Mouse (Mus musculus): Measurements from ENCODE around the gene Add3. TPM values are rescaled to one million over a fixed set of nuclear protein-coding genes. Genes with fewer than 3 reads are reported as not detected.

Gene Add3
- polyA plus RNA-seq, 1 experiment from 2014 or later = 84.8 TPM

- Histone ChIP-seq H3K27me3 (ENCODE audit: control insufficient read depth, insufficient read depth, low read length) (no peaks in the 10 kb centered on the region), H3K27ac (replicated peaks; ENCODE audit: low read depth, low read length) (no peak overlapping the region), H3K4me2 (ENCODE audit: low read depth, low read length) (no peak overlapping the region), H3K4me3 (ENCODE audit: low read depth, low read length) (no peak overlapping the region), H3K9ac (replicated peaks; ENCODE audit: low read length) (no peak overlapping the region), H3K9me3 (replicated peaks; ENCODE audit: control insufficient read depth, low read length) (no peaks in the 10 kb centered on the region), H3K4me1 (ENCODE audit: control insufficient read depth, insufficient read depth, low read length) (no peaks in the 10 kb centered on the region; the same call in 1 of the 2 replicates), H3K36me3 (replicated peaks; ENCODE audit: control insufficient read depth, insufficient read depth, low read depth, low read length) (no peaks in the 10 kb centered on the region)
- no peak for ATAC-seq (replicated peaks; ENCODE audit: insufficient number of reproducible peaks, low FRiP score, low TSS enrichment, low read depth)
- WGBS = 40% methylated on average over 3 of the region's 3 CpGs
- DNase-seq (ENCODE audit: low spot score) = no peak
These were observed 135.0 kb downstream of the Add3 start for GRCm38 (mm10) chr19:53275204-53275603.

- Histone ChIP-seq H3K4me3 (ENCODE audit: low read depth, low read length) (no peak overlapping the region), H3K4me2 (ENCODE audit: low read depth, low read length) (no peak overlapping the region), H3K9ac (replicated peaks; ENCODE audit: low read length) (no peak overlapping the region), H3K4me1 (ENCODE audit: control insufficient read depth, insufficient read depth, low read length) (no peaks in the 10 kb centered on the region; the same call in 1 of the 2 replicates), H3K36me3 (replicated peaks; ENCODE audit: control insufficient read depth, insufficient read depth, low read depth, low read length) (no peaks in the 10 kb centered on the region), H3K27me3 (ENCODE audit: control insufficient read depth, insufficient read depth, low read length) (no peaks in the 10 kb centered on the region), H3K27ac (replicated peaks; ENCODE audit: low read depth, low read length) (no peak overlapping the region), H3K9me3 (replicated peaks; ENCODE audit: control insufficient read depth, low read length) (no peaks in the 10 kb centered on the region)
- DNase-seq (ENCODE audit: low spot score) (no peak), ATAC-seq (replicated peaks; ENCODE audit: insufficient number of reproducible peaks, low FRiP score, low TSS enrichment, low read depth) (no peak)
- 60% methylated on average over 19 of the region's 19 CpGs for WGBS
These were observed 136.9 kb downstream of the Add3 start for GRCm38 (mm10) chr19:53276902-53277707.

- H3K4me1 ChIP-seq (ENCODE audit: control insufficient read depth, insufficient read depth, low read length) = no peaks in the 10 kb centered on the region; the same call in 1 of the 2 replicates
- H3K36me3 ChIP-seq (replicated peaks; ENCODE audit: control insufficient read depth, insufficient read depth, low read depth, low read length) = no peaks in the 10 kb centered on the region
- WGBS = 68% methylated on average over 19 of the region's 19 CpGs
- H3K9me3 ChIP-seq (replicated peaks; ENCODE audit: control insufficient read depth, low read length) = no peaks in the 10 kb centered on the region
- DNase-seq (ENCODE audit: low spot score) (no peak), ATAC-seq (replicated peaks; ENCODE audit: insufficient number of reproducible peaks, low FRiP score, low TSS enrichment, low read depth) (no peak)
- no peak overlapping the region for H3K4me2 ChIP-seq (ENCODE audit: low read depth, low read length)
- no peak overlapping the region for H3K27ac ChIP-seq (replicated peaks; ENCODE audit: low read depth, low read length)
- no peaks in the 10 kb centered on the region for H3K27me3 ChIP-seq (ENCODE audit: control insufficient read depth, insufficient read depth, low read length)
- no peak overlapping the region for H3K9ac ChIP-seq (replicated peaks; ENCODE audit: low read length)
- no peak overlapping the region for H3K4me3 ChIP-seq (ENCODE audit: low read depth, low read length)
These were observed 138.5 kb downstream of the Add3 start for GRCm38 (mm10) chr19:53278491-53279415.

DNA sequence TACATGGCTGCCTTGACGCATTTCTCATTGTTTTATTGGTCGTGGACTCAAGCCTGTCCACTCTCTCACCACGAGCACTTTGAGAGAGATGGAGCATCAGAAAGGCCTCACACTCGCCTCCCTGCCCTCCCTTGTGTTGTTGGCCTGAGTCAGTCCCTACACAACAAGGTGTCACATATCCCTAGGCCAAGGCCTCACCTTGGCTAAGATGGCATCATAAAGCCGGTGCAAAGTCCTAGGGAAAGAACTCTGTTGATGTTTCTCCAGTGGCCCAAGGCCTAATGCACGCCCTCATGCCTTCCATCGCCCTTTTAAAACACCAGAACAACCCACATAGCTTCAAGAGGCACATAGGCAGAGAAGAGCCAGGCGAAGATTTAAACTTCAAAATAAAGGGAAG is 140.0 kb downstream of the Add3 start:
- no peaks in the 10 kb centered on the region for H3K9me3 ChIP-seq (replicated peaks; ENCODE audit: control insufficient read depth, low read length)
- 89% methylated on average over 8 of the region's 8 CpGs for WGBS

DNA sequence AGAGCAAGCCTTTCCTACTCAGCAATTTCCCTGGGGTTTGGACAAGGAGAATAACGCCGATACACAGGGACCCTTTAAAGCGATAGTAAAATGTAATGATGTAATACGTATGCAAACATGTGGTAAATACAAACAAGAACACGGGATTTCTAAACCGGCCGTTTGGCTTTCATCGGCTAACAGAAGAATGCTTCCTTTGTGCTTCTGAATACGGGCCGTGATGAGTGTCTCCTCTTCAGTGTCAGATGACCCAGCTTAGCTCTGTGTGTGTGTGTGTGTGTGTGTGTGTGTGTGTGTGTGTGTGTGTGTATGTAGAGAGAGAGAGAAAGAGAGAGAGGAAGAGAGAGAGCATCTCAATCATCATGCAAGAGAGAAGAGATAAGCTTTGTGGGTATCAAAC is 142.3 kb downstream of the Add3 start:
- 44% methylated on average over 10 of the region's 10 CpGs for WGBS
- H3K27me3 ChIP-seq (ENCODE audit: control insufficient read depth, insufficient read depth, low read length) = no peaks in the 10 kb centered on the region
- H3K9ac ChIP-seq (replicated peaks; ENCODE audit: low read length) = no peak overlapping the region
- ATAC-seq (replicated peaks; ENCODE audit: insufficient number of reproducible peaks, low FRiP score, low TSS enrichment, low read depth) (no peak), DNase-seq (ENCODE audit: low spot score) (no peak)
- no peak overlapping the region for H3K27ac ChIP-seq (replicated peaks; ENCODE audit: low read depth, low read length)
- H3K9me3 ChIP-seq (replicated peaks; ENCODE audit: control insufficient read depth, low read length) = no peaks in the 10 kb centered on the region
- H3K4me1 ChIP-seq (ENCODE audit: control insufficient read depth, insufficient read depth, low read length) = no peaks in the 10 kb centered on the region
- H3K4me2 ChIP-seq (ENCODE audit: low read depth, low read length) = no peak overlapping the region
- H3K4me3 ChIP-seq (ENCODE audit: low read depth, low read length) = no peak overlapping the region
- no peaks in the 10 kb centered on the region for H3K36me3 ChIP-seq (replicated peaks; ENCODE audit: control insufficient read depth, insufficient read depth, low read depth, low read length)

More for the DNA sequence above, 140.0 kb downstream of the Add3 start:
- Histone ChIP-seq H3K4me3 (ENCODE audit: low read depth, low read length) (no peak overlapping the region), H3K27me3 (ENCODE audit: control insufficient read depth, insufficient read depth, low read length) (no peaks in the 10 kb centered on the region), H3K4me2 (ENCODE audit: low read depth, low read length) (no peak overlapping the region), H3K27ac (replicated peaks; ENCODE audit: low read depth, low read length) (no peak overlapping the region), H3K9ac (replicated peaks; ENCODE audit: low read length) (no peak overlapping the region), H3K4me1 (ENCODE audit: control insufficient read depth, insufficient read depth, low read length) (no peaks in the 10 kb centered on the region; the same call in 1 of the 2 replicates), H3K36me3 (replicated peaks; ENCODE audit: control insufficient read depth, insufficient read depth, low read depth, low read length) (no peaks in the 10 kb centered on the region)
- ATAC-seq (replicated peaks; ENCODE audit: insufficient number of reproducible peaks, low FRiP score, low TSS enrichment, low read depth) (no peak), DNase-seq (ENCODE audit: low spot score) (no peak)

- WGBS = 87% methylated on average over 7 of the region's 7 CpGs
- Histone ChIP-seq H3K9me3 (replicated peaks; ENCODE audit: control insufficient read depth, low read length) (no peaks in the 10 kb centered on the region), H3K27ac (replicated peaks; ENCODE audit: low read depth, low read length) (no peak overlapping the region), H3K4me1 (ENCODE audit: control insufficient read depth, insufficient read depth, low read length) (no peaks in the 10 kb centered on the region), H3K36me3 (replicated peaks; ENCODE audit: control insufficient read depth, insufficient read depth, low read depth, low read length) (no peaks in the 10 kb centered on the region), H3K4me2 (ENCODE audit: low read depth, low read length) (no peak overlapping the region), H3K9ac (replicated peaks; ENCODE audit: low read length) (no peak overlapping the region), H3K27me3 (ENCODE audit: control insufficient read depth, insufficient read depth, low read length) (no peaks in the 10 kb centered on the region), H3K4me3 (ENCODE audit: low read depth, low read length) (no peak overlapping the region)
- DNase-seq (ENCODE audit: low spot score) = no peak
- no peak for ATAC-seq (replicated peaks; ENCODE audit: insufficient number of reproducible peaks, low FRiP score, low TSS enrichment, low read depth)
These were observed 143.5 kb downstream of the Add3 start for GRCm38 (mm10) chr19:53283742-53284141.

GRCm38 (mm10) chr19:53284268-53285208 is 144.3 kb downstream of the Add3 start:
- no peaks in the 10 kb centered on the region for H3K36me3 ChIP-seq (replicated peaks; ENCODE audit: control insufficient read depth, insufficient read depth, low read depth, low read length)
- H3K27ac ChIP-seq (replicated peaks; ENCODE audit: low read depth, low read length) = no peak overlapping the region
- no peak overlapping the region for H3K4me2 ChIP-seq (ENCODE audit: low read depth, low read length)
- no peaks in the 10 kb centered on the region for H3K4me1 ChIP-seq (ENCODE audit: control insufficient read depth, insufficient read depth, low read length)
- WGBS = 35% methylated on average over 20 of the region's 20 CpGs
- H3K4me3 ChIP-seq (ENCODE audit: low read depth, low read length) = no peak overlapping the region
- H3K9me3 ChIP-seq (replicated peaks; ENCODE audit: control insufficient read depth, low read length) = no peaks in the 10 kb centered on the region
- H3K27me3 ChIP-seq (ENCODE audit: control insufficient read depth, insufficient read depth, low read length) = no peaks in the 10 kb centered on the region
- H3K9ac ChIP-seq (replicated peaks; ENCODE audit: low read length) = no peak overlapping the region
- ATAC-seq (replicated peaks; ENCODE audit: insufficient number of reproducible peaks, low FRiP score, low TSS enrichment, low read depth) (no peak), DNase-seq (ENCODE audit: low spot score) (no peak)

Measured in embryonic facial prominence, embryonic 11.5 days (tissue).